Mouse (Mus musculus): ENCODE results near the gene Gm11020.
"Not testable (repeated sequence)": the region's sequence is repeated elsewhere in the genome, so short reads cannot be mapped to it uniquely, and the experiment has no call there.

Gm11020 gene

GRCm38 (mm10) chr8:104321267-104321666, at the start of gene Gm11020:
Gene Gm11020 (plus strand): TSS chr8:104321567.
- DNase-seq (ENCODE audit: low read depth, low spot score) = not testable (repeated sequence)

DNA sequence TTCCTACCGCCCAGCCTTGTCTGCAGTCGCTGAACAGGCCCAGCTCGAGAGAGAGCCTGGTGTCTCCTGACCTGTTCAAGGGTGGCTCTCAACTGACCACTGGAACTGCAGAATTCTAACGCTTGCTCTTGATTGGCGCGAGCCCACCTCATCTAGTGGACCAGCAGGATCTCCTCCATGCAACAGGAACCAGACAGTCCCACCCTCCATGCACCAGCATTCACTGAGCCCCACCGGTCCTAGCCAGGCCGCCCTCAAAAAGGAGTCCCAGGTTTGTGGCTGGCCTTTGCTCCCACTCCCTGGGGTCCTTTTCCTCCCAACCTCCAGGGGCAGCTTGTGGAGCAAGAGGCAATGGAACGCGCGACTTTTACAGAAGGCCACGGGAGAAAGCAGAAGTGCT, 28.3 kb upstream of the Gm11020 start, which contains the start of gene Cmtm2a:
TSS of gene Cmtm2a (minus strand) at position 101 of the 400 bp plus-strand sequence.
- not testable (repeated sequence) for DNase-seq (ENCODE audit: low read depth, low spot score)

DNA sequence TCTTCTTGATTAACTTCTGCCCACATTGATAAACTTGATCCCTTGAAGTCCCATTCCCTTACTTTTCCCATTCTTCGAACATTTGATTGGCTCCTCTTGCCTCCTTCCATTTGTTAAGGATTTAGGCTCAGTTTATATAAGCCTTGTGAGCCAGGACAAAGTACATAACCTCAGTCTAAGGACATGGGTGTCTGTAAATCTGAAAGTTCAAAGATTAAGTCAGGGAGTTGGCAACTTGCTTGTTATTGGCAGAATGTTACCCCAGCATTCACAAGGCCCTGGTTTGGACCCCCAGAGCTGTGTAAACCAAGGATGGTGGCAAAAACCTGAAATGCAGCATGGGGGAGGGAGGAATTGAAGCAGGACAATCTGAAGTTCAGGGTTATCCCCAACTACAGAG, 27.0 kb upstream of the Gm11020 start:
- no peak for DNase-seq (ENCODE audit: low read depth, low spot score)

GRCm38 (mm10) chr8:104301577-104301976, 19.8 kb upstream of the Gm11020 start:
- DNase-seq (ENCODE audit: low read depth, low spot score) = not testable (repeated sequence)

DNA sequence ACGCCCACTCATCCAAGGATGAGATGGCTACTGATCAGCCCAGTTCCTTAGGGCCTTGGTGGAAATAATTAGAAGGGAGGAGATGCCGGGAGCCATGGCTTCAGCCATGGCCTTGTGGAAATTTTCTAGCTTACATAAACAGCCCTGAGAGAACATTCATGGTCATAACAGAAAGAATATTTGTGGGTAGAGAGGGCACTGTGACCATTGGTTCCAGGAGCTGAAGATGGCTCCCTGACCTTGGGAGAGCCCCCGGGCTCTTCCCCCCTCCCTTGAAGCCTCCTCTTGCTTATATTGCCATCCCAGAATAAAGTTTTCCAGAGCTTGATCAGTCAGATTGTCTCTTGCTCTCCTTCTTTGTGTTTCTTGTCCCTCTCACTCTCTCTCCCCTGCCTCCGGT, 18.8 kb upstream of the Gm11020 start:
- not testable (repeated sequence) for DNase-seq (ENCODE audit: low read depth, low spot score)

GRCm38 (mm10) chr8:104304962-104305361, 16.4 kb upstream of the Gm11020 start:
- DNase-seq (ENCODE audit: low read depth, low spot score) = no peak

DNA sequence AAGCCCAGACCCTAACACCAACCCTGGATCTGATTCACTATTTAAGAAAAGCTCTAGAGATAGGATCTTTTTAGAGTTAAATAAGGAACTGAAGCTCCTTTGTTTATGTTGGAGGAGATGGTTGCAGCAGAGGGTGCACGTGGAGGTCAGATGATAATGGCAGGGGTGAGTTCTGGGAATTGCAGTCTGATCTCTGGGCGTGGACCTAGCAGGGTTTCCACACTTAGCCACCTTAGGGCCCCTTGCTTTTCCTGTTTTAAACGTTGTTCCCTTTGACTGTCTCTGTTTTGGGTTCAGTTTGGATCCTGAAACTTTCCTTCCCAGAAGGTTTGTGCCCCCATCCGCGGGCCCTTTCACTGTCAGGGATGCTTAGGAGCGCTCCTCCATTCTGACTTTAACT, 13.0 kb upstream of the Gm11020 start:
- not testable (repeated sequence) for DNase-seq (ENCODE audit: low read depth, low spot score)

GRCm38 (mm10) chr8:104309441-104310155, 11.8 kb upstream of the Gm11020 start, which contains the start of the genes Gm45711 and Cmtm1:
Gene Gm45711 (minus strand): TSS chr8:104310081.
Gene Cmtm1 (minus strand): TSS chr8:104310145.
- not testable (repeated sequence) for DNase-seq (ENCODE audit: low read depth, low spot score)

- DNase-seq (ENCODE audit: low read depth, low spot score) = not testable (repeated sequence)
Measured at GRCm38 (mm10) chr8:104312023-104312422, 9.3 kb upstream of the Gm11020 start.

DNA sequence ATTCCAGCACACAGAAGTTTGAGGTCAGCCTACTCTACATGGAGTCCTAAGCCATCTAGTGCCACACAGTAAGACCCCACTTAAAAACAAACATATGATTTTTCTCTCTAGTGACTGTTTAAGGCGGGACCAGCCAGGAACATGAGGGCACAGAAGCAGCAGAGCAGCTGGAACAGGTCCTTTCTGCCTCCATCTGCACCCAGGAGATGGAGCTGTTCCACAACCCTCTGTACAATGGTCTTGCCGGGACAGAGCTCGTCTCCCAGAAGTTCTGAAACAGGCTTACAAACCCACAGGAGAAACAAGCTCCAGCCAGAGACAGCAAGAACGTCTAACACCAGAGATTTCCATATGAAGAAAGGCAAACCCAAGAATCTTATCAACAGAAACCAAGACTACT, 8.1 kb upstream of the Gm11020 start:
- DNase-seq (ENCODE audit: low read depth, low spot score) = no peak

- DNase-seq (ENCODE audit: low read depth, low spot score) = not testable (repeated sequence)
Measured at GRCm38 (mm10) chr8:104321930-104322329, 563 bp downstream of the Gm11020 start, which contains the start of gene Cmtm2b. Gene Cmtm2b (plus strand): TSS chr8:104322230.

DNA sequence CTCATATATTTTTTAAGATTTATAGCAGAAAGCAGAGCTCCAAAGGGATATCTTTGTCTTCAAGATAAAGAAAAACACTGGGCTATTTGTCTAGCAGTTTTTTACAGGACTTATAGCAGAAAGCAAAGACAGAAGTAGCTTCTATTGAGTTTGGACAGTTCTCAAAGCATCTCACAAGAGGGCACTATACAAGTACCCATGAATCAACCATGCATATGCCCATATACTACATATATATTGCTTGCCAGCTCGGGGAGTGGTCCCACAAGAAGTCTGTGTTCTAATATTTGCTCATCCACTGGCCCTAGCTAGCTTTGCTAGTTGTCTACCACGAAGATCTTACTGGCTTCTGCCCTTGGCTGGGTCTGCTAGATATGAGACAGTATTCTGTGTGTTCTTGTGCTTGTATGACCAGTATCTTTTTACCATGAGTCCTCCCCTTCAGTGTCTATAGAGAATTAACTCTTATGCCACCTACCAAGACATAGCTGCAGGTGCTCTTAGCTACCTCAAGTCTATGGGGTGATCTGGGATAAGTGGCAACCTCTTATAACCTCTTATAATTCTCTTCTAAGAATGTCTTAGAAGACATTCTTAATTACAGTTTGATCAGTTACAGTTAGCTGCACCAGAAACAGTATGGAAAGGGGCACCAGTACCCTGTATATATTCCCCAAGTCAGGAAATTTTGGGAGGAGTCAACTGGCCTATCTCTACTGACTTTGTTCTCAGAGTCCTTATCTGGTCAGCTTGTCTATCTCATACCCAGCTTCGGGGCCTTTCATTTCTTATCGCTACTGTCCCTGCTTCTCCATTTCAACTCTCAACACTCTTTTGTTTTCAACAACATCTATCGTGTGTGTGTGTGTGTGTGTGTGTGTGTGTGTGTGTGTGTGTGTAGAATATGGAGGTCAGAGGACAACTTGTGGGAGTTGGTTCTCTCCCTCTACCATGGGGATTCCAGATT, 11.6 kb downstream of the Gm11020 start:
- no peak for DNase-seq (ENCODE audit: low read depth, low spot score)

DNA sequence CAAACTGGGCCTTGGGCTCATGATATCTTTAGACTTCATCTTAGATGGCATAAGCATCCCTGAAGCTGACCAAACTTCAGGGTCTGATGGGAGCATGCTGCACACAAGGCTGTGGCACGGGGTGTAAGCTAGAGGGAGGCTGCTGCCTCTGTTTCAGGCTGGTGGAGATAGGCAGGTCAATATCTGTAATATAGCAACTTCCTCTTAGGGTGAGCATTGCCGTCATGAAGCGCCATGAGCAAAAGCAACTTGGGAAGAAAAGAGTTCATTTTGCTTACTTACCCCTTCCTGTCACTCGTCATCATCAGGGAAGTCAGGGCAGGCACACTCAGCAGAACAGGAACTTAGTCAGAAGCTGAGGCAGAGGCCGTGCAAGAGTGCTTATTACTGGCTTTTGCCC, 12.4 kb downstream of the Gm11020 start:
- DNase-seq (ENCODE audit: low read depth, low spot score) = no peak

DNA sequence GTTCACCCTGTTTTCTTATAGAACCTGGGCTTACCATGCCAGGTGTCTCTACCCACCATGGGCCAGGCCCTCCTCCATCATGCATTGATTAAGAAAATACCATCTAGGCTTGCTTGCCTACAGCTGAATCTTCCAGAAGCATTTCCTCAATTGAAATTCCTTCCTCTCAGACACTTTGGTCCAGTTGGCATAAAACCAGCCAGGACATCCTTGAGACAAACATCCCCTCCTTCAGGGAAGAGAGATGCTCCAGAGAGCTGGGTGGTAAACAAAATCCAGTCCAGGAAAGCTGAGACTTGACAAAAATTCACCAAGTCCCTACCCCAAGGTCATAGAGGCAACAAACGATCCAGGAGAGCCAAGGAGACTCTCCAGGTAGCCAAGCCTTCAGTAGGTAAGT, 12.8 kb downstream of the Gm11020 start:
- no peak for DNase-seq (ENCODE audit: low read depth, low spot score)

GRCm38 (mm10) chr8:104336806-104337205, 15.4 kb downstream of the Gm11020 start:
- DNase-seq (ENCODE audit: low read depth, low spot score) = no peak

GRCm38 (mm10) chr8:104337890-104338289, 16.5 kb downstream of the Gm11020 start:
- no peak for DNase-seq (ENCODE audit: low read depth, low spot score)

GRCm38 (mm10) chr8:104339229-104339982, 18.0 kb downstream of the Gm11020 start, which contains the start of gene Cmtm3:
Gene Cmtm3 (plus strand): TSS chr8:104339410.
- no peak for DNase-seq (ENCODE audit: low read depth, low spot score)

DNA sequence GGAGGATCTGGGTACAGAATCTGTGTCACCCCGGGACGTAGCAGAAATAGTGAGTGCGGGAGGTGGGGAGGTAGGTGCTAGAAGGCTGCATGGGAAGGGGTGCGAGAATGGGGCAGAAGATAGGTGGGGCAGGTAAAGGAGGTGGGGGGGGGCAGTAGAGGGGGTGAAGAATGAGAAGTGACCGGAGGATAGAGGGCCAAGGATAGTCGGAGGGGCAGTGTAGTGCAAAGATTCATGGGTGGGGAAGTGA, 18.5 kb downstream of the Gm11020 start:
- no peak for DNase-seq (ENCODE audit: low read depth, low spot score)

DNA sequence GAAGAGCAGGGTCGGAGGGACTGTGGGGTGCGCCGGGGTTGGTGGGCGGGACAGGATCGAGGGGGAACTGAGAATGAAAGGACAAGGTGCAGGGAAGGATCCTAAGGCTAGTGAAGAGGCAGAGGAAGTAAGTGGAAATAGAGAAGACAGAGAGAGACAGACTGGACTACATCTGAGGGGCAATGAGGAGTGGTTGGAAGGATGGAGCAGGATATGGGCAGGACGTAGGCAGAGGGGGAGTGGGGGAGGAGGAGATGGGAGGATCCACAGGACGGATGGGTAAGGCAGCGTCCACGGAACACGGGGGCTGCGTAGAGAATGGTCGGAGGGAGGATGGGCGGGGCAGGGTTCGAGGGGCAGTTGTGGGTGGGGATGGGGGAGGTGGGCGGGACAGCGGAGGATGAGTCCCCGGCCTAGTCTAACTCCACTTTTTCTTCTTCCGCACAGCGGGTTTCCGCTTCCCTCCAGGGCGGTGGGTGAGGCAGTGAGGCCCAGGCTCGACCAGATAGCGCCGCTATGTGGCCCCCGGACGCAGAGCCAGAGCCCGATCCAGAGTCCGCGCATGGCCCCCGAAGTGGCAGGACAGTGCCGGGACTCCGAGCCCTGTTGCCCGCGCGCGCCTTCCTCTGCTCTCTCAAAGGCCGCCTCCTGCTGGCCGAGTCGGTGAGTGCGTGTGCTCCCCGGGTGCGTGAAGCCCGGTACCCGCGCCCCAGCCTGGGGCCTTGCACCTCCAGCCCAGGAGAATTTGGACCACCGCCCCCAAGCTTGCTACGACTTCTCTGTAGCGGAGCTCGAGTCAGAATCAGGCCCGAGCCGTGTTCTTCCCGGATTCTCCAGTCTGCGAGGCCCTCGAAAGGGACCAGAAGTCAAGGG, 19.1 kb downstream of the Gm11020 start:
- peak; percentile 63 for DNase-seq (ENCODE audit: low read depth, low spot score)

DNA sequence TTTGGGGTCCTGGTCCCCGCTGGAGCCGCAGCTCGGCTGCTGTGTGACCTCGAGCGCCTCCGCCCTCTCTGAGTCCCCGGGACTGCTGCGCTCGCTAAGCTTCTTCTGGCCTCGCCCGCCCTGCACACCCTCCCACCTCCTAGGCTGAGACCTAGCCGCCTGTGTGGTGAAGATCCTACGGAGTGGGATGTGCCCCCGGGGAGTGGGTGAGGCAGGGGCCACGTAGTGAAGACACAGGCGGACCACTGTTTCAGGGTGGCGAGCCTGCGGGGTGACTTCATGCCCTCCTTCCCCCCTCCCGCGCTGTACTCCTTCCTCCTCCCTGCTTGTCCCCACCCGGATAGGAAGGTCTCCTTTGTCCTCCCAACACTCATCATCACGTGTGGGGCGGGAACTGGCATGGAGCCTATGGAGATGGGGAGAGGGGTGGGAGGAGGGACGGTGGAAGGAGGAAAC, 19.8 kb downstream of the Gm11020 start:
- DNase-seq (ENCODE audit: low read depth, low spot score) = peak; percentile 57

GRCm38 (mm10) chr8:104341678-104342077, 20.3 kb downstream of the Gm11020 start:
- no peak for DNase-seq (ENCODE audit: low read depth, low spot score)

All from embryo, embryonic 11.5 days (tissue).